Mouse (Mus musculus) heart, adult 9 months (tissue): ENCODE results near the gene Hmgb1.

Experiments used
- DNase-seq, 2 experiments: peaks; one replicate each; pipeline ENCODE4 v3.0.0; 2022; ENCODE audit warnings: low spot score in 2 of 2

The Hmgb1 gene

DNA sequence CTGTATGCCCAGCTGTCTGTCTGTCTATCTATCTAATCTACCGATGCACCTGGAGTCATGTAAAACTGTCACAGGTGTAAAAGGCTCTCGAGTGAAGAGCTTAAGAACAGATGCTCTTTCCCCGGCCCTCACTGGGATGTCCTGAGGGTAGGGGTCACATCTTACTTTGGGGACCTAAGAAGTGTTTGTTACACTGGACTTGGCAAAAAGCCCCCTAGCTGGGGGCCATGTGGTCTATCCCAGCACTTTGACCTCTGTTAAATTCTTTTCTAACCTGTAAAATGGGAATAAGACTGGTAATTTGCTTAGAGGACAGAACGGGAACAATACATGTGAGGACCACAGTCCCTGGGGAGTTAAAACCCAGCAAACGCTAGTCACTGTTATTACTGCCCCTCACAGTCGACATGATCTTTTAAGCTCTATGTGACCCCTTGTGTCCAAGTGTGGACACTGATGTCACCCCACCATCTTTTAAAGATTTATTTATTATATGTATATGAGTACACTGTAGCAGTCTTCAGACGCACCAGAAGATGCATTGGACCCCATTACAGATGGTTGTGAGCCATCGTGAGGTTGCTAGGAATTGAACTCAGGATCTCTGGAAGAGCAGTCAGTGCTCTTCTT is 80.1 kb downstream of the Hmgb1 start:
- DNase-seq, result no peak

DNA sequence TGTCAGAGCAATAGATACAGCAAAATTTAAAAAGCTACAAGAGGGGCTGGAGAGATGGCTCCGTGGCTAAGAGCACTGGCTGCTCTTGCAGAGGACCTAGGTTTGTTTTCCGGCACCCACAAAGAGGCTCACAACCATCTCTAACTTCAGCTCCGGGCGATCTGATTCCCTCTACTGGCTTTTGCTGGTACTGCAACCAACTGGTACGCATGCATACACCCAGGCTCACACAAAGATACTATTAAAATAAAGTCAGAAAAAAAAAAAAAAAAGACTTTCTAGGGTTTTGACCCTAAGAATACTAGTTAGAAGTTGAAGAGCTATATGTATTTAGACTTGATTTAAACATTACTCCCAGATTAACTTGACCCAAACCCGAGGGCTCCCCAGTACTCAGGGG is 82.4 kb downstream of the Hmgb1 start:
- DNase-seq, result no peak

- DNase-seq, result no peak
These were observed 84.2 kb downstream of the Hmgb1 start for GRCm38 (mm10) chr5:149100091-149100490.

- DNase-seq, result no peak
These were observed 85.3 kb downstream of the Hmgb1 start for GRCm38 (mm10) chr5:149099009-149099408.

DNA sequence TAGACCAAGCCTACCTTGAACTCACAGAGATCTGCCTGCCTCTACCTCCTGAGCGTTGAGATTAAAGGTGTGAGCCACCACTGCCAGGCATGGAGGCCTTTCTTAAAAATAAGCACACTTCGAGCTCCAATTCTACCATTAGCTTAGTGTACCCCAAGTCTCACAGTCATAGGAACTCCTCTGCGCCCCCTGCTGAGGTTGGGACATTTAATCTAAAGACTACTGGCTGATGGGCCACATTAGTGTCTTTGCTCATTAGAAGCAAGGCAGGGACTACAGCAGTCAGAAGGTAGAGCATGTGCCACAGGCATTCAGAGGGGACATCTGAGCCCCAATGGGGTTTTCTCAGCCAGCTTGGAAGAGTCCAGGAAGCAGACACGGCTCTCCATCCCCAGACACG is 86.4 kb downstream of the Hmgb1 start:
- DNase-seq, result no peak

GRCm38 (mm10) chr5:149096284-149096683 is 88.0 kb downstream of the Hmgb1 start:
- DNase-seq, result no peak

- DNase-seq, result no peak
These were observed 91.4 kb downstream of the Hmgb1 start for GRCm38 (mm10) chr5:149092926-149093325.

GRCm38 (mm10) chr5:149092526-149092925 is 91.8 kb downstream of the Hmgb1 start:
- no peak for DNase-seq

- DNase-seq, result no peak
These were observed 93.0 kb downstream of the Hmgb1 start for GRCm38 (mm10) chr5:149091256-149091655.

GRCm38 (mm10) chr5:149089860-149090259 is 94.4 kb downstream of the Hmgb1 start:
- DNase-seq, result no peak

DNA sequence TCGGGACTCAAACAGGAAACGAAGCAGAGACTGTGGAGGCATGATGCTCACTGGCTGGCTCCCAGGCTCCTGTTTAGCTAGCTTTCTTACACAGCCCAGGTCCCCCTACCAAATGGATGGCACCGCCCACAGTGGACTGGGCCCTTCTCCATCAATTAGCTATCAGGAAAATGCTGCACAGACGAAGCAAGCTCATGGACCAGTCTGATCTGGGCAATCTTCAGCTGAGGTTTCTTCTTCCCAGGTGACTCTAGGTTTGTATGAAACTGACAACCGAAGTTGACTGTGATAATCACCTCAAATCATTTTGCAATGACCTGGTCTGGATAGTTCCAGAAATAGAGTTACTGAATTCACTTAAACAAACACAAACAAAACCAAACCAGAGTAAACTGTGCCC is 94.8 kb downstream of the Hmgb1 start:
- no peak for DNase-seq

GRCm38 (mm10) chr5:149088891-149089290 is 95.4 kb downstream of the Hmgb1 start:
- DNase-seq, result peak in 1 of 2 experiments; percentile 24

- no peak for DNase-seq
These were observed 96.1 kb downstream of the Hmgb1 start for GRCm38 (mm10) chr5:149088149-149088548.

DNA sequence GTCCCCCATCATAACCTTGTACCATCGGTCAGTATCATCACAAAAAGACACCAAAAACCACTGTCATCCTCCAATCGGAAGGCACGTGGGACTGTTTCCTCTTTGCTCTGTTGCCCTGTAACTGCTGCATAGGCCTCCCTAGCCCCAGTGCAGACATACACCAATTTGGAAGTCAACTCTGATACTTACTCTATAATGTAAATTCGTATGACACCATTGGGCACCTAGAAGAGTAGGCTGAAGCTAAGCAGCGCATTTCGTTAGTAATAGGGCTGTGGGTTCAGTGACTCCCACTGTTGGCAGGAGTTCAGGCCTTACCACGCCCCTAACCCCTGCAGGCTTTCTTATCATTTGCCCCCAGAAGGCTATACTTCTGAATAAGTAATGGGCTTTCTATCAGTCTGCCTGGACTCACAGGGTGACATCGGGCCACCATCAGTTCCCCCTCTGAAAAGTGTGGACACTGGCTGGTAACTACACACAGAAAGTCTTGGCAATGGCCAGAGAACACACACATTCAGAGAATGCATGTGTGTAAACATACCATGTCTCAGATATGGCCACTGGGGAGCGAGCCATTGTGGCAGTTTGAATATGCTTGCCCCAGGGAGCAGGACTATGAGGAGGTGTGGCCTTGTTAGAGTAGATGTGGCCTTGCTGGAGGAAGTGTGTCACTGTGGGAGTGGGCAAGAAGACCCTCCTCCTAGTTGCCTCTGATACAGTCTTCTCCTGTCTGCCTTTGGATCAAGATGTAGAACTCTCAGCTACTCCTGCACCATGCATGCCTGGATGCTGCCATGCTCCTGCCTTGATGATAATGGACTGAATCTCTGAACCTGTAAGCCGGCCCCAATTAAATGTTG is 97.7 kb downstream of the Hmgb1 start:
- no peak for DNase-seq

- no peak for DNase-seq
These were observed 103.8 kb downstream of the Hmgb1 start for GRCm38 (mm10) chr5:149080466-149080865.

GRCm38 (mm10) chr5:149079758-149080150 is 104.5 kb downstream of the Hmgb1 start:
- DNase-seq, result no peak

DNA sequence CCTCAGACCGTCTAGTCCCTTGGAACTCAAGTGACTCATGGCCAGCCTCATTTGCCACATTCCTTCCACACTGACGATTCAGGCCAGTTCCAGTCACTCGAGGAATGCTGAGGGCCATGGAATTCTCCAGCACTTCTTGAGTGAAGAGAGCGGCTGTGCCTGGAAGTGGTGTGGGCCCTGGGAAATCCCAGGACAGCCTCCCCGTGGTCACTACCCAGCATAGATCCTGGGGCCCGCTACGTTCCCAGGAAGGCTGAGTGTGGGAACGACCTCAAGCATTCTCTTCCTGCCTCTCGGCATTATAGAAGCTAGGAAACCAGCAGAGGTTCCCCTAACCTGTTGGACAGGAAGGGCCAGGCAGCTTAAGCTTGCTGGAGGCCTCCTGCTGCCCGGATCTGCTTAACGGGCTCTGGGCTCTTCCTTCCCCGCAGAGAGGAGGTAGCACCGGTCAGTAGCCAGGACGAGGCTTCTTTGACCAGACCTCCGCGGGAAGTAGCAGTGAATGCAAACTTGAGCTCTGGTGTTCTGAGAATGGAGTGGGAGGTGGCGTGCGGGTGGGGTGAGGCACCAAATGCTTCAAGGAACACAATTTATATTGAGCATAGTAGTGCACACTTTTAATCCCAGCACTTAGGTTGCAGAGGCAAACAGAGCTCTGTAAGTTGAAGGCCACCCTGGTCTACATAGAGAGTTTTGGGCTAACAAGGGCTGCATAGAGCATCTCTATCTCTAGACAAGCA is 105.1 kb downstream of the Hmgb1 start:
- no peak for DNase-seq

GRCm38 (mm10) chr5:149077136-149077535 is 107.2 kb downstream of the Hmgb1 start:
- DNase-seq, result no peak

- DNase-seq, result no peak
These were observed 112.7 kb downstream of the Hmgb1 start for GRCm38 (mm10) chr5:149071546-149071945.

- no peak for DNase-seq
These were observed 115.5 kb downstream of the Hmgb1 start for GRCm38 (mm10) chr5:149068745-149069144.

DNA sequence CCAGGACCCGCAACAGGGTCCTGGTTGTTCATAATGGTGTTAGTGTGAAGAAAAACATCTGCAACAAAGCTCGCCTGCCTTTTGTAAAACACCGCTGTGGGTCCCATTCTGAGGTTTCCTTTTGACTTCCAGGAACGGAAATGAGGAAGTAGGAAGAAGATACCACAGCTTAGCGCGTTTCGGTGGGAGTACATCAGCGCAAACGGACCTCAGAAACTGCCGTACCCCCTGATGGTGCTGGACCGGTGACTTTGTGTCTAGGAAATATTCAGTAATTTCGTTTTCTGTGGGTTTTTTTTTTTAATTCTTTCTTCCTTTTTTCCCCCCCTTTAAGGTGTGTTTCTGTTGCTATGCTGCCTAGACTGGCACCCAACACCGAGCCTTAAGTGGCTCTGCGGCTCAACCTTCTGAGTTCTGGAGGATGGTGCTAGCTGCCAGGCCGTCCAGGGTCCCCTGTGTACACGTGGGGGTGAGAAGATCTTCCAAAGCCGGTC is 116.0 kb downstream of the Hmgb1 start:
- DNase-seq, result no peak

DNA sequence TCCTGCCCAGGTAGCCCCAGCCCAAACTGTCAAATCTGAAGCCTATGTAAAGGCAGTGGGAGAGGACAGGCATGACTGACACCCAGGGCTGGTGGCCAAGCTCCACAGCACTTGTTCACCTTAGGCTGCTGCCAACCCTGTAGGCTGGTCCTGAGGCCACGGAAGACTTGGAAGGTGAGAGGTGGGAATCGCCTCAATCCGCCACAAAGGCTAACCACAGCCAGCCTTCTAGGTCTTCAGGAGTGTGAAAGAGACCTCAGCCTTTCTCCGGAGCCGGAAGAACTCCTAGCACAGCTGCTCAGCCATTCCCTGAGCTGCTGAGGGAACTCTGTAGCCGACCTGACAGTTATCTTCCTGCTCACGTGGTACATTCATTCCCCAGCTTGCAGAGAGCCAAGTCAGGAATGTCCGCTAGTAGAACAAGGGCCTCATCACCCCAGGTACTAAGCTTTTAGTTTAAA is 116.8 kb downstream of the Hmgb1 start:
- no peak for DNase-seq
